ENCODE assay signal across 11 mouse cellular contexts in genomic region chr8:120373621-120374020, GRCm38 (mm10).
DNase-seq lines count a peak whose midpoint lies in the region; ATAC-seq and TF ChIP-seq lines count a peak whose summit lies in the region.
"Had no signal": no experiment of that assay in that cellular context is flagged by ENCODE, and none has a peak within 500 bp of the region (broad histone marks: within the 10 kb centered on the region; RNA-seq: fewer than 3 reads in every experiment).

No protein-coding gene starts in this region.

- TF ChIP-seq CTCF in kidney, adult 2 months (conservative IDR thresholded peaks at IDR 0.05; ENCODE audit: insufficient read depth, insufficient read length, low read depth, low read length): no peak

- no peak overlapping the region for H3K4me3 ChIP-seq in kidney, adult 2 months (ENCODE audit: insufficient read depth, low read depth, low read length)
- no peak overlapping the region for H3K4me3 ChIP-seq in kidney, embryonic 16.5 days (ENCODE audit: low read length)
- H3K4me3 ChIP-seq in embryonic facial prominence, embryonic 10.5 days: no peak overlapping the region
- no peak overlapping the region for H3K4me3 ChIP-seq in hindbrain, embryonic 12.5 days
- no peak overlapping the region for H3K4me3 ChIP-seq in liver, embryonic 16.5 days (ENCODE audit: low read depth, low read length)

- ATAC-seq in kidney, embryonic 16.5 days (ENCODE audit: low FRiP score, low TSS enrichment): no peak
- no peak for ATAC-seq in hindbrain, embryonic 12.5 days (ENCODE audit: low FRiP score)
- no peak for ATAC-seq in liver, embryonic 16.5 days (ENCODE audit: low read depth)
- ATAC-seq: activated CD4-positive, CD25-positive, alpha-beta regulatory T cell, adult 4 months had no signal

- no peak overlapping the region for H3K27ac ChIP-seq in kidney, adult 2 months (ENCODE audit: insufficient read depth, low read depth, low read length)
- H3K27ac ChIP-seq in kidney, embryonic 16.5 days (ENCODE audit: low read length): no peak overlapping the region
- H3K27ac ChIP-seq in embryonic facial prominence, embryonic 10.5 days (replicated peaks): peak overlapping the region; percentile 78
- peak overlapping the region; percentile 84 for H3K27ac ChIP-seq in hindbrain, embryonic 12.5 days
- peak overlapping the region; percentile 98 for H3K27ac ChIP-seq in liver, embryonic 16.5 days (ENCODE audit: low read length)

- no peak overlapping the region for H3K4me2 ChIP-seq in kidney, embryonic 16.5 days (replicated peaks; ENCODE audit: low read depth, low read length)
- H3K4me2 ChIP-seq in hindbrain, embryonic 12.5 days (replicated peaks): no peak overlapping the region
- no peak overlapping the region for H3K4me2 ChIP-seq in liver, embryonic 16.5 days (ENCODE audit: low read depth, low read length)

- peak; percentile 36 for DNase-seq in kidney, adult 2 months
- DNase-seq in embryonic facial prominence, embryonic 10.5 days (ENCODE audit: low spot score): no peak
- DNase-seq in left cerebral cortex, adult 9 months (ENCODE audit: low spot score in 2 of 2): no peak
- DNase-seq in left cerebral cortex, postnatal 14 days (ENCODE audit: low spot score in 2 of 2): no peak
- no peak for DNase-seq in lung, postnatal 36 days
- DNase-seq: kidney, postnatal 10 days; thymus, postnatal 36 days had no signal

- H3K9ac ChIP-seq in kidney, embryonic 16.5 days (replicated peaks; ENCODE audit: low read length): no peak overlapping the region
- no peak overlapping the region for H3K9ac ChIP-seq in hindbrain, embryonic 12.5 days
- H3K9ac ChIP-seq in liver, embryonic 16.5 days (ENCODE audit: low read depth, low read length): peak overlapping the region; percentile 63

- WGBS in kidney, adult 2 months: 62% methylated on average over 3 of the region's 3 CpGs
- WGBS in kidney, embryonic 16.5 days: 53% methylated on average over 3 of the region's 3 CpGs
- 81% methylated on average over 3 of the region's 3 CpGs for WGBS in embryonic facial prominence, embryonic 10.5 days
- WGBS in hindbrain, embryonic 12.5 days: 67% methylated on average over 3 of the region's 3 CpGs
- 56% methylated on average over 3 of the region's 3 CpGs for WGBS in liver, embryonic 16.5 days (ENCODE audit: insufficient replicate concordance)

- intact Hi-C loops in left cerebral cortex, postnatal 14 days (cut with DNase I): no loop called here

- no peaks in the 10 kb centered on the region for H3K36me3 ChIP-seq in kidney, adult 2 months (ENCODE audit: control insufficient read depth, insufficient read depth, low read length)
- no peaks in the 10 kb centered on the region for H3K36me3 ChIP-seq in kidney, embryonic 16.5 days (ENCODE audit: insufficient read depth, low read length)
- H3K36me3 ChIP-seq in embryonic facial prominence, embryonic 10.5 days (replicated peaks): no peaks in the 10 kb centered on the region
- H3K36me3 ChIP-seq in hindbrain, embryonic 12.5 days: no peaks in the 10 kb centered on the region
- no peaks in the 10 kb centered on the region for H3K36me3 ChIP-seq in liver, embryonic 16.5 days (ENCODE audit: control insufficient read depth, insufficient read depth)

- no peaks in the 10 kb centered on the region for H3K27me3 ChIP-seq in kidney, adult 2 months (replicated peaks; ENCODE audit: control insufficient read depth, insufficient read depth, low read length)
- no peaks in the 10 kb centered on the region for H3K27me3 ChIP-seq in kidney, embryonic 16.5 days (ENCODE audit: insufficient read depth, low read length)
- peaks cover 13% of the 10 kb centered on the region for H3K27me3 ChIP-seq in embryonic facial prominence, embryonic 10.5 days (replicated peaks; ENCODE audit: low read depth, poor library complexity, severe bottlenecking)
- no peaks in the 10 kb centered on the region for H3K27me3 ChIP-seq in hindbrain, embryonic 12.5 days
- no peaks in the 10 kb centered on the region for H3K27me3 ChIP-seq in liver, embryonic 16.5 days (ENCODE audit: control insufficient read depth, insufficient read depth, low read depth, low read length)

- peaks cover 16% of the 10 kb centered on the region for H3K4me1 ChIP-seq in kidney, adult 2 months (ENCODE audit: control insufficient read depth, insufficient read depth, low read length)
- H3K4me1 ChIP-seq in kidney, embryonic 16.5 days (ENCODE audit: insufficient read depth, low read length): peaks cover 79% of the 10 kb centered on the region
- peaks cover 98% of the 10 kb centered on the region for H3K4me1 ChIP-seq in embryonic facial prominence, embryonic 10.5 days
- peaks cover 85% of the 10 kb centered on the region for H3K4me1 ChIP-seq in hindbrain, embryonic 12.5 days
- H3K4me1 ChIP-seq in liver, embryonic 16.5 days (ENCODE audit: control insufficient read depth, low read depth, low read length): peaks cover 100% of the 10 kb centered on the region

- TF ChIP-seq POLR2A in kidney, adult 2 months (IDR thresholded peaks at IDR 0.05; ENCODE audit: low read depth, low read length): no peak

- H3K9me3 ChIP-seq in kidney, embryonic 16.5 days (ENCODE audit: low read length): no peaks in the 10 kb centered on the region
- H3K9me3 ChIP-seq in embryonic facial prominence, embryonic 10.5 days: no peaks in the 10 kb centered on the region
- no peaks in the 10 kb centered on the region for H3K9me3 ChIP-seq in hindbrain, embryonic 12.5 days (replicated peaks)
- H3K9me3 ChIP-seq in liver, embryonic 16.5 days (replicated peaks; ENCODE audit: control insufficient read depth, low read length): no peaks in the 10 kb centered on the region

Comparison
In these comparisons a context has a peak if more than half of its experiments do, and no peak if none do; other contexts are left out.
1. H3K27ac ChIP-seq: peak in embryonic facial prominence, embryonic 10.5 days (single experiment), hindbrain, embryonic 12.5 days (single experiment) and liver, embryonic 16.5 days (single experiment); none in kidney, adult 2 months (single experiment) and kidney, embryonic 16.5 days (single experiment).